Mouse (Mus musculus): ENCODE results near the gene Zmat1. TPM values are rescaled to one million over a fixed set of nuclear protein-coding genes. Genes with fewer than 3 reads are reported as not detected.
"Not testable (repeated sequence)": the region's sequence is repeated elsewhere in the genome, so short reads cannot be mapped to it uniquely, and the experiment has no call there.

Gene Zmat1
- total RNA-seq (2014; rRNA removed) (2.2 and 3.0 TPM in 2 replicates), polyA plus RNA-seq (2015; fragmentation: Nextera tagmentation; extraction: Ambion mirVana) (3.6 and 6.9 TPM in 2 replicates)

- no peak for TF ChIP-seq CTCF (IDR thresholded peaks at IDR 0.05; ENCODE audit: low read depth)
- peak; percentile 91 for DNase-seq
- 29% methylated on average over 63 of the region's 65 CpGs for WGBS
These were observed at the start of gene Zmat1 for GRCm38 (mm10) chrX:135008720-135009470. TSS of gene Zmat1 (minus strand) at chrX:135009209.

GRCm38 (mm10) chrX:135053939-135054338, 44.9 kb upstream of the Zmat1 start:
- H3K4me2 ChIP-seq (ENCODE audit: low read depth); H3K27ac ChIP-seq (ENCODE audit: low read depth, low read length); H3K4me3 ChIP-seq (ENCODE audit: low read depth, low read length); DNase-seq; H3K36me3 ChIP-seq (ENCODE audit: insufficient read depth); H3K9ac ChIP-seq; H3K4me1 ChIP-seq (ENCODE audit: insufficient read depth); ATAC-seq; H3K9me3 ChIP-seq (ENCODE audit: low read length); H3K27me3 ChIP-seq (ENCODE audit: insufficient read depth, low read length): not testable (repeated sequence)
- 57% methylated on average over 1 of the region's 1 CpGs for WGBS

More at GRCm38 (mm10) chrX:135008720-135009470, at the start of gene Zmat1:
- peak within 1 kb of the TSS; percentile 94 for H3K27ac ChIP-seq (ENCODE audit: low read depth, low read length)
- peak within 1 kb of the TSS; percentile 56 for H3K4me3 ChIP-seq (ENCODE audit: low read depth, low read length)
- no peaks in the 10 kb centered on the region for H3K27me3 ChIP-seq (ENCODE audit: insufficient read depth, low read length)
- no peaks in the 10 kb centered on the region for H3K9me3 ChIP-seq (ENCODE audit: low read length)
- H3K4me1 ChIP-seq (ENCODE audit: insufficient read depth) = no peaks in the 10 kb centered on the region
- H3K4me2 ChIP-seq (ENCODE audit: low read depth) = peak within 1 kb of the TSS; percentile 44
- H3K36me3 ChIP-seq (ENCODE audit: insufficient read depth) = no peaks in the 10 kb centered on the region
- ATAC-seq = peak; percentile 100
- H3K9ac ChIP-seq = peak within 1 kb of the TSS; percentile 79

GRCm38 (mm10) chrX:135035962-135036375, 27.0 kb upstream of the Zmat1 start:
- Histone ChIP-seq H3K4me2 (ENCODE audit: low read depth) (peak overlapping the region; percentile 46), H3K4me3 (ENCODE audit: low read depth, low read length) (peak overlapping the region; percentile 30), H3K27me3 (ENCODE audit: insufficient read depth, low read length) (no peaks in the 10 kb centered on the region), H3K9ac (peak overlapping the region; percentile 31; the same call in 1 of the 2 replicates), H3K9me3 (ENCODE audit: low read length) (no peaks in the 10 kb centered on the region), H3K4me1 (ENCODE audit: insufficient read depth) (no peaks in the 10 kb centered on the region), H3K27ac (ENCODE audit: low read depth, low read length) (no peak overlapping the region), H3K36me3 (ENCODE audit: insufficient read depth) (no peaks in the 10 kb centered on the region)
- ATAC-seq (peak; percentile 72), DNase-seq (peak; percentile 21)
- peak; percentile 22; the same call in 1 of the 2 replicates for TF ChIP-seq CTCF (IDR thresholded peaks at IDR 0.05; ENCODE audit: low read depth)
- 26% methylated on average over 24 of the region's 24 CpGs for WGBS

GRCm38 (mm10) chrX:135025135-135025534, 16.1 kb upstream of the Zmat1 start:
- TF ChIP-seq CTCF (IDR thresholded peaks at IDR 0.05; ENCODE audit: low read depth) = no peak
- Histone ChIP-seq H3K36me3 (ENCODE audit: insufficient read depth) (no peaks in the 10 kb centered on the region), H3K9me3 (ENCODE audit: low read length) (no peaks in the 10 kb centered on the region), H3K4me2 (ENCODE audit: low read depth) (no peak overlapping the region), H3K4me3 (ENCODE audit: low read depth, low read length) (no peak overlapping the region), H3K27me3 (ENCODE audit: insufficient read depth, low read length) (no peaks in the 10 kb centered on the region), H3K9ac (no peak overlapping the region), H3K27ac (ENCODE audit: low read depth, low read length) (no peak overlapping the region), H3K4me1 (ENCODE audit: insufficient read depth) (no peaks in the 10 kb centered on the region)
- WGBS = 79% methylated on average over 9 of the region's 9 CpGs
- DNase-seq (no peak), ATAC-seq (no peak)

GRCm38 (mm10) chrX:135011381-135011780, 2.4 kb upstream of the Zmat1 start:
- H3K4me2 ChIP-seq (ENCODE audit: low read depth) = no peak overlapping the region
- no peaks in the 10 kb centered on the region for H3K27me3 ChIP-seq (ENCODE audit: insufficient read depth, low read length)
- no peak for ATAC-seq
- H3K9ac ChIP-seq = no peak overlapping the region
- DNase-seq = no peak
- no peaks in the 10 kb centered on the region for H3K9me3 ChIP-seq (ENCODE audit: low read length)
- no peak overlapping the region for H3K4me3 ChIP-seq (ENCODE audit: low read depth, low read length)
- H3K36me3 ChIP-seq (ENCODE audit: insufficient read depth) = no peaks in the 10 kb centered on the region
- 70% methylated on average over 3 of the region's 3 CpGs for WGBS
- TF ChIP-seq CTCF (IDR thresholded peaks at IDR 0.05; ENCODE audit: low read depth) = no peak
- H3K27ac ChIP-seq (ENCODE audit: low read depth, low read length) = no peak overlapping the region
- no peaks in the 10 kb centered on the region for H3K4me1 ChIP-seq (ENCODE audit: insufficient read depth)

GRCm38 (mm10) chrX:135009471-135009815, 434 bp upstream of the Zmat1 start:
- no peak for DNase-seq
- peak overlapping the region; percentile 94; the same call in 1 of the 2 replicates for H3K27ac ChIP-seq (ENCODE audit: low read depth, low read length)
- H3K4me2 ChIP-seq (ENCODE audit: low read depth) = peak overlapping the region; percentile 44
- WGBS = 36% methylated on average over 6 of the region's 6 CpGs
- H3K9me3 ChIP-seq (ENCODE audit: low read length) = no peaks in the 10 kb centered on the region
- no peaks in the 10 kb centered on the region for H3K36me3 ChIP-seq (ENCODE audit: insufficient read depth)
- H3K27me3 ChIP-seq (ENCODE audit: insufficient read depth, low read length) = no peaks in the 10 kb centered on the region
- ATAC-seq = peak; percentile 32
- H3K9ac ChIP-seq = peak overlapping the region; percentile 35; the same call in 1 of the 2 replicates
- TF ChIP-seq CTCF (IDR thresholded peaks at IDR 0.05; ENCODE audit: low read depth) = no peak
- peak overlapping the region; percentile 56 for H3K4me3 ChIP-seq (ENCODE audit: low read depth, low read length)
- H3K4me1 ChIP-seq (ENCODE audit: insufficient read depth) = no peaks in the 10 kb centered on the region

- peak overlapping the region; percentile 44 for H3K4me2 ChIP-seq (ENCODE audit: low read depth)
- H3K4me1 ChIP-seq (ENCODE audit: insufficient read depth) = no peaks in the 10 kb centered on the region
- no peaks in the 10 kb centered on the region for H3K9me3 ChIP-seq (ENCODE audit: low read length)
- H3K27ac ChIP-seq (ENCODE audit: low read depth, low read length) = 0 out of 2 replicates have a peak overlapping the region, but pooled peaks have one; percentile 94
- H3K36me3 ChIP-seq (ENCODE audit: insufficient read depth) = no peaks in the 10 kb centered on the region
- 37% methylated on average over 5 of the region's 5 CpGs for WGBS
- H3K4me3 ChIP-seq (ENCODE audit: low read depth, low read length) = peak overlapping the region; percentile 56
- DNase-seq = peak; percentile 4
- ATAC-seq = no peak
- no peak for TF ChIP-seq CTCF (IDR thresholded peaks at IDR 0.05; ENCODE audit: low read depth)
- H3K9ac ChIP-seq = peak overlapping the region; percentile 79; the same call in 1 of the 2 replicates
- H3K27me3 ChIP-seq (ENCODE audit: insufficient read depth, low read length) = no peaks in the 10 kb centered on the region
These were observed 988 bp downstream of the Zmat1 start for GRCm38 (mm10) chrX:135008021-135008420.

Measured in forebrain, postnatal 0 days (tissue).